Mouse (Mus musculus): ENCODE data around the gene Timm8a2. TPM values are rescaled to one million over a fixed set of nuclear protein-coding genes. Genes with fewer than 3 reads are reported as not detected.

Timm8a2 gene
- total RNA-seq, 1 experiment, result 3.2 TPM

- TF ChIP-seq HCFC1 (IDR thresholded peaks at IDR 0.05; ENCODE audit: borderline replicate concordance, insufficient read depth, low read length) (no peak), ZNF384 (IDR thresholded peaks at IDR 0.05; ENCODE audit: low read depth, low read length) (no peak), ZC3H11A (IDR thresholded peaks at IDR 0.05; ENCODE audit: borderline replicate concordance, low read depth, low read length) (no peak), CHD2 (IDR thresholded peaks at IDR 0.05; ENCODE audit: low read depth, low read length) (no peak), MAFK (IDR thresholded peaks at IDR 0.05; ENCODE audit: insufficient read depth, low read depth, low read length) (no peak)
- no peak for DNase-seq (ENCODE audit: low read depth, low spot score)
- Histone ChIP-seq H3K36me3 (ENCODE audit: control insufficient read depth, insufficient read depth, low read length, poor library complexity, severe bottlenecking) (peaks cover 5% of the 10 kb centered on the region; the same call in 1 of the 2 replicates), H3K4me1 (ENCODE audit: control insufficient read depth in 2 of 2, insufficient read depth in 2 of 2, low read length in 2 of 2, poor library complexity in 1 of 2) (peaks cover 3 to 7% of the 10 kb centered on the region in 2 experiments; a peak in 3 of 4 replicates), H3K9ac (ENCODE audit: insufficient read depth, low read depth, low read length, poor library complexity, severe bottlenecking) (no peak overlapping the region), H3K9me3 (ENCODE audit: control insufficient read depth, insufficient read depth, low read depth, low read length) (no peaks in the 10 kb centered on the region), H3K27ac (ENCODE audit: insufficient read depth, low read depth, low read length, poor library complexity, severe bottlenecking) (no peak overlapping the region), H3K4me3 (ENCODE audit: insufficient read depth in 1 of 2, low read depth in 1 of 2, low read length in 2 of 2, poor library complexity in 1 of 2, severe bottlenecking in 1 of 2) (no peak overlapping the region)
- in situ Hi-C loops (cut with MboI; ENCODE audit: low sequenced_read_pairs in 2 of 2, unreplicated experiment in 2 of 2), result no loop called here
Observed at GRCm38 (mm10) chr14:122023928-122024327, 10.5 kb upstream of the Timm8a2 start.

GRCm38 (mm10) chr14:122028926-122029745, 5.3 kb upstream of the Timm8a2 start:
- TF ChIP-seq ZNF384 (IDR thresholded peaks at IDR 0.05; ENCODE audit: low read depth, low read length) (no peak), HCFC1 (IDR thresholded peaks at IDR 0.05; ENCODE audit: borderline replicate concordance, insufficient read depth, low read length) (no peak), ZC3H11A (IDR thresholded peaks at IDR 0.05; ENCODE audit: borderline replicate concordance, low read depth, low read length) (no peak), MAFK (IDR thresholded peaks at IDR 0.05; ENCODE audit: insufficient read depth, low read depth, low read length) (no peak), CHD2 (IDR thresholded peaks at IDR 0.05; ENCODE audit: low read depth, low read length) (no peak)
- Histone ChIP-seq H3K27ac (ENCODE audit: insufficient read depth, low read depth, low read length, poor library complexity, severe bottlenecking) (no peak overlapping the region), H3K36me3 (ENCODE audit: control insufficient read depth, insufficient read depth, low read length, poor library complexity, severe bottlenecking) (no peaks in the 10 kb centered on the region), H3K4me1 (ENCODE audit: control insufficient read depth in 2 of 2, insufficient read depth in 2 of 2, low read length in 2 of 2, poor library complexity in 1 of 2) (peaks cover 3 to 6% of the 10 kb centered on the region in 2 experiments; a peak in 3 of 4 replicates), H3K9ac (ENCODE audit: insufficient read depth, low read depth, low read length, poor library complexity, severe bottlenecking) (no peak overlapping the region), H3K4me3 (ENCODE audit: insufficient read depth in 1 of 2, low read depth in 1 of 2, low read length in 2 of 2, poor library complexity in 1 of 2, severe bottlenecking in 1 of 2) (no peak overlapping the region), H3K9me3 (ENCODE audit: control insufficient read depth, insufficient read depth, low read depth, low read length) (no peaks in the 10 kb centered on the region)
- in situ Hi-C loops (cut with MboI; ENCODE audit: low sequenced_read_pairs in 2 of 2, unreplicated experiment in 2 of 2), result no loop called here
- DNase-seq (ENCODE audit: low read depth, low spot score), result no peak

- no peak for DNase-seq (ENCODE audit: low read depth, low spot score)
- no peak for TF ChIP-seq HCFC1 (IDR thresholded peaks at IDR 0.05; ENCODE audit: borderline replicate concordance, insufficient read depth, low read length)
- TF ChIP-seq MAFK (IDR thresholded peaks at IDR 0.05; ENCODE audit: insufficient read depth, low read depth, low read length), result no peak
- no peak for TF ChIP-seq ZNF384 (IDR thresholded peaks at IDR 0.05; ENCODE audit: low read depth, low read length)
- no peak for TF ChIP-seq CHD2 (IDR thresholded peaks at IDR 0.05; ENCODE audit: low read depth, low read length)
- no peak for TF ChIP-seq ZC3H11A (IDR thresholded peaks at IDR 0.05; ENCODE audit: borderline replicate concordance, low read depth, low read length)
- Histone ChIP-seq H3K9ac (ENCODE audit: insufficient read depth, low read depth, low read length, poor library complexity, severe bottlenecking) (no peak overlapping the region), H3K9me3 (ENCODE audit: control insufficient read depth, insufficient read depth, low read depth, low read length) (no peaks in the 10 kb centered on the region), H3K4me1 (ENCODE audit: control insufficient read depth in 2 of 2, insufficient read depth in 2 of 2, low read length in 2 of 2, poor library complexity in 1 of 2) (peaks cover 3 to 6% of the 10 kb centered on the region in 2 experiments; a peak in 3 of 4 replicates), H3K27ac (ENCODE audit: insufficient read depth, low read depth, low read length, poor library complexity, severe bottlenecking) (no peak overlapping the region), H3K4me3 (ENCODE audit: insufficient read depth in 1 of 2, low read depth in 1 of 2, low read length in 2 of 2, poor library complexity in 1 of 2, severe bottlenecking in 1 of 2) (no peak overlapping the region), H3K36me3 (ENCODE audit: control insufficient read depth, insufficient read depth, low read length, poor library complexity, severe bottlenecking) (no peaks in the 10 kb centered on the region)
- in situ Hi-C loops (cut with MboI; ENCODE audit: low sequenced_read_pairs in 2 of 2, unreplicated experiment in 2 of 2), result no loop called here
Observed at GRCm38 (mm10) chr14:122029851-122030250, 4.6 kb upstream of the Timm8a2 start.

- H3K27ac ChIP-seq (ENCODE audit: insufficient read depth, low read depth, low read length, poor library complexity, severe bottlenecking), result no peak overlapping the region
- TF ChIP-seq CHD2 (IDR thresholded peaks at IDR 0.05; ENCODE audit: low read depth, low read length), result no peak
- no peaks in the 10 kb centered on the region for H3K9me3 ChIP-seq (ENCODE audit: control insufficient read depth, insufficient read depth, low read depth, low read length)
- H3K36me3 ChIP-seq (ENCODE audit: control insufficient read depth, insufficient read depth, low read length, poor library complexity, severe bottlenecking), result no peaks in the 10 kb centered on the region
- H3K9ac ChIP-seq (ENCODE audit: insufficient read depth, low read depth, low read length, poor library complexity, severe bottlenecking), result no peak overlapping the region
- H3K4me3 ChIP-seq (ENCODE audit: insufficient read depth in 1 of 2, low read depth in 1 of 2, low read length in 2 of 2, poor library complexity in 1 of 2, severe bottlenecking in 1 of 2), result no peak overlapping the region
- DNase-seq (ENCODE audit: low read depth, low spot score), result no peak
- in situ Hi-C loops (cut with MboI; ENCODE audit: low sequenced_read_pairs in 2 of 2, unreplicated experiment in 2 of 2), result no loop called here
- H3K4me1 ChIP-seq (ENCODE audit: control insufficient read depth in 2 of 2, insufficient read depth in 2 of 2, low read length in 2 of 2, poor library complexity in 1 of 2), result peaks cover 0 to 2% of the 10 kb centered on the region in 2 experiments; a peak in 1 of 4 replicates
Observed at GRCm38 (mm10) chr14:122032045-122032444, 2.4 kb upstream of the Timm8a2 start.
